Mouse (Mus musculus) common myeloid progenitor, adult 5-6 weeks (primary cell): ENCODE data around the gene Dhx16. TPM values are rescaled to one million over a fixed set of nuclear protein-coding genes. Genes with fewer than 3 reads are reported as not detected.
A peak's percentile ranks its signal among the peaks of the same experiment; 100 is the strongest.

Experiments
- ATAC-seq: replicated peaks from 2 replicates; pipeline ENCODE4 v1.8.0; 2016; ENCODE audit warnings: low read depth, mild to moderate bottlenecking, moderate TSS enrichment, inconsistent platforms; ENCODE audit not compliant: poor library complexity, severe bottlenecking
- total RNA-seq: library from RNA; stranded (forward); fragments of 200-1000, 187-1606 nt; gene quantifications from 2 replicates; pipeline ENCODE4 v1.2.3, GENCODE M21; 2017

The Dhx16 gene
- total RNA-seq, 1 experiment from 2014 or later, result 52.4 TPM

DNA sequence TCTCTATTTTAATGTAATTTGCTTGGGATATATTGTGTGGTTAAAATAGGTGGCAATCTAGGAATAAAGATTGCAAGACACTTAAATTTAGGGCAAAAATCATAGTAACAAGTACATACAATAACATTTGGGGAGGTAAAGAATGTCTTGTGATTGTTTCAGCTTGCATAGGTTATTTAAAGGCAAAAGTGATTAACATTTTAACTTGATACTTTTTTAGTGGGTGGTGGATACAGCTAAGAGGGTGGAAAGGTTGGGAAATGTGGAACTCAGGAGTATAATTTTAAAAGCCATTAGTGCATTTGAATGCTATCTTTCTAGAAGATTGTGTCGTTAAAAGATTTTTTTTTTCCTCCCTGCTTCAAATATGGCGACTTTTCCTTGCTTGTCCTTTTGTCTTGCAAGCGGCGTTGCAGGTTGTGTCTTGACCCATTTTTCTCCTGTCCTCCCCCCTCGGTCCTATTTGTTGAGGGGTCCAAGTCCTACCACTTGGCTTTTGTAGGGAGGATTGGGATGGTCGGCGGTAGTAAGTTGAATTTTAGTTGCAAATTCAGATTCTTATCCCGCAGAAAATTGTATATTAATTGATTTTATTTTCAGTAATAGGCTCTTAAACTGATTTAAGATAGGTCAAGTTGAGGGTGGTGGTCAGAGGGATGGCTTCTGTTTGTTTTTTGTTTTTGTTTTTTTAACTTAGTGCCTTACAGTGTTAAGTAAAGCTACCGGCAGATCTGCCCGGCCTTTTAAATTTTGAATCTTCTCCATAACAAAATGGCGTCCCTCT lies 38.8 kb downstream of the Dhx16 start:
- ATAC-seq, result no peak

DNA sequence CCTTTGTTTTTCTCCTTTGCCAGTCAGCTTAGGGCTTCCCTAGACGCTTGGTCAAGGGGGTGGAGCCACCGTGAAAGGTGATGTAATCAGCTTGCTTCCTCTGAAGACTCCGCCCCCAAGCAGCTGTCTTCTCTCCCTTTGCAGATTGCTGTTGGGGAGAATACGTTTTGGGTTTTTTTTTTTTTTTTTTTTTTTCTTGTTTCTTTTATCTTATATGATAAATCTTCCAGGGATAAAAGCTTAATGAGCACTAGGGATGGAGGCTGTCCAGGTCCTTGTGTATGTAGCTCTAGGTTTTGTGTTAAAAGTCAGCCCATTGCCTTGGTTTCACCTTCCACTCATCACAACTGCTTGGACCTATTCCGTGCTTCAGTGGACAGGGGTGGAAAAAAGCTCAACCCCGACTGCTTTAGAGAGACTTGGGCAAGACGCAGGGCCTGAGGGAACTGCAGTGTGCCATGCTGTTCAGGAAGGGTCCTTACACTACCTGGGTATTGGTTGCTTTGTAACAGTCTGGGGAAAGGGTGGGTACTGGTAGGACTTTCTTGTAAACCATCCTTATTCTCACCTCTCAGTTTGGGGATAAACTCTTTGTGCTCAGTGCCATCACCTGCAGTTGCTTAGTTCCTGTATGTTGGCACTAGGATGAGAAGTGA lies 39.6 kb downstream of the Dhx16 start:
- peak; percentile 31 for ATAC-seq

DNA sequence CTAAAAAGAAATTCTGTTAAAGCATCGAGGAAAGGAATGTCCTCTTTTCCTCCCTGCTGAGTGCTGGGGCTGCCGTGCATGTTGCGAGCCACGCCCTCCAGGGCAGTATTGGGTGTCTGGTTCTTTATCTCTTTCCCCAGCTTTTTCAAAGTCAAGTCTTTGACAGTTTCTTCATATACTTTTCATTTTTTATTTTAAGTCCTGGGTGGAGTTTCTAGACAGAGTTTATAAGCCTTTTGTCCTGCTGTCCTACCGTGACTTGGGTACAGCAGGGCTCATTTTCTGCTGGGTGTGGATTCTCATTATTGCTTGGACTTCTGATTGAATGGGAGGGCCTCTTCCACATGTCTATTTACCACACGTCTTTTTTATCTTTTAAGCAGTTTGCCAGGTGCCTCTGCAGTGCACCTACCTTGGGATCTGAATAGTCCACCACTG lies 40.3 kb downstream of the Dhx16 start:
- ATAC-seq, result no peak

DNA sequence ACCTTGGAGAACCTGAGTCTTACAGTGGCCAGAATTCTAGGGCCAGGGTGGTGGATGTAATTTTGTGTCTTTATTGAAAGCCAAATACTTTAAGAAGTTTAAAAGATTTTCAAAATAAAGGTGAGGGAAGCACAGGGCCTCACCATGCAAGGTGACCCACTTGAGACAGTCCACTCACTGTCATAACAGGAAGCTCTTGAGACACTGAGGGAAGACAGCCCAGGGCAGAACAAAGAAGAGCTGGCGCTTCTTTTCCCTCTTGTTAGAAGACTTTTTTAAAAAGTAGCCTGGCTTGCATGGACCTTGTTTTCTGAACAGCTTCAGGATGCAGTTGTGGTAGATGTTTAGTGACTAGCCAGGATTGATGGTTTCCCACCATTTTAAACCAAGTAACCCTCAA lies 40.8 kb downstream of the Dhx16 start:
- no peak for ATAC-seq

DNA sequence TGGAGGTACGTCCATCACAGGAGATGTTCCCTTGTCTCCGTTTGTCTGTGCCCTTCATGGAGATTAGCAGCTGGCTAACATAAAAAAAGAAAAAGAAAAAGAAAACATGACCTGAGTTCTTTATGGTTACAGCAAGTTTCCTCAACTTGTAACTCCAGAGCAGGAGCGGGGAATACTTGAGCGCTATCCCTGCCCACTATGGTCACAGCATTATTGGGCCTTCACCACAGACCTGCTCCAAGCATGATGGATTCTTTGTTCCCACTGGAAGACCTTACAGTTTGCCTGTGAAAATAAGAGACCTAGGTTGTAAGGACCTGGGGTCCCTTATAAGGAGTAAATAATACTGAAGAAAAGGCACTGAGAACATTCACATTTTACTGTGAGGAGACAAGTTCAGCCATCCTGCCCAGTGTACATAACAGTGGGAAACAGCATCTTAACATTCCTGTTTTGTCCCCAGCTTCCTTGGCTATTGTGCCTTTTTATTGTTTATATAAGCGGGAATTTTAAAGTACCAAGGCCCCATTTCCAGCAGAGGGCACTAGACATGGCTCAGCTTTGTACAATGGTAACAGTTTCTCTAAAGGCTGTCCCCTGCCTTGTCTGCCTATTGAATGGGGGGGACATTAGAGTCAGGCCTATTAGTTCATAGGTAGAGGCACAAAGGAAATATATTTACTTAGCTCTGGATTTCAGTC lies 41.4 kb downstream of the Dhx16 start:
- no peak for ATAC-seq

DNA sequence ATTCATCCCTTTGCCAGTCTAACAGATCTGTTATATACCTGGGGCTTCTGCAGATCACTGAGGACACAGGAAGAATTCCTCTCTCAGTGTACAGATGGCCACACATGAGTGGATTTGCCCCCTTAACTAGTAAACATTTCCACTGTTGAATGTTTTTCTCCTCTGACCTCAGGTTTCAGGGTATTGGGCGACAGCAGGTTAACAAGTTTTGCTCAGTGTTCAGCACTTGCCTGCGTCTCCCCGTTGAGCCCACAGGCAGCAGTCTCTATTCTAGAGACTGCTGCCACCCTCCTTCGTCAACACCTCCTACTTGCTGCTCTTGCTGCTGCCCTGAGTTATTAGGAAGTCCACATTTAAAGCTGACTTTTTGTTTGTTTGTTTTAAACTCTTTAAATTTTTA lies 42.1 kb downstream of the Dhx16 start:
- no peak for ATAC-seq

DNA sequence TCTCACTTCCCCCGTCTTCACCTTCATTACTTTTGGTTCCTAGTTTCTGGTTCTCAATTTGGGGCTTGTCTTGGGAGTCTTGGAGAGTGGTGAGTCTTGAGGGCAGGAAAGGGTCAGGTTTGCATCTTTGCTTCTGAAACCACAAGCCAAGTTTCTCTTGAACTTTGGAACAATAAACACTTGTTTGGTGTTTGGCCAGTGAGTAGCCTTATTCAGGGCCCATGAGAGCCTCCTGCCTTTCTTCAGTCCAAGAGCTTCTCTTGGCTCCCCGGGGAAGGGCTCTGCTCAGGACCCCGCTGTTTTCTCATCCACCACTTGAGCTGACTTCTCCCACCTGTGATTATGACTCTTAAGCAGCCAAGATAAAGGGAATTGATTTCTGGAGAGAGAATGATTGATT lies 42.9 kb downstream of the Dhx16 start:
- ATAC-seq, result no peak

DNA sequence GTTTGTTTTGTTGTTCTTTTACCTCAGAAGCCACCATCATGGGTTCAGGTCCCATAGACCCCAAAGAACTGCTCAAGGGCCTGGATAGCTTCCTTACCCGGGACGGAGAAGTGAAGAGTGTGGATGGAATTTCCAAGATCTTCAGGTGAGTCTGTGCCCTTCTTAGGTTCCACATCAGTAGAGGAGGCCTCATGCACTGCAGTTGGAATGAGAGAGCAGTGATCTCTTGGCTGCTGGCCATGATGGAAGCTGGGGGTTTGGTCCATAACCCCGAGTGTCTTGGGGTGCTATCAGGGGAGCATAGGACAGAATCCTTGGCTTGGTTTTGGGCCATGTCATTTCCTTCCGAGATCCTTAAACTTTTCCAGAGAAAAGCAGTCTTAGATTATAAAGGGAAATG lies 43.7 kb downstream of the Dhx16 start:
- ATAC-seq, result no peak

DNA sequence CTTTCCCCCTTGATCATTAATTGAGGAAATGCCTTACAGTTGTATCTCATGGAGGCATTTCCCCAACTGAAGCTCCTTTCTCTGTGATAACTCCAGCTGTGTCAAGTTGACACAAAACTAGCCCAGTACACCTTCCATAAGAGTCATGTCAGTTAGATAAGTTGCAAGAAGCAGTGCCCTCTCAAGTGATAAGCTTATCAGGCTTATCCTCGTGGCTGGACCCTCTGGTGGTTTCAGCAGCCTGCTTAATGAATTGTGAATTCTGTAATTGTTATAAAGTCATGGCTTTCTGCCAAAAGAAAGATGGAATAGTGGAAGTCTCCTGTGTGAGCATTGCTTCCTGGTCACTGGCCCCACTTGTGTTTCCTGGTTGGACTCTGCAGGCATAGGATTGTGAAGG lies 47.9 kb downstream of the Dhx16 start:
- peak; percentile 40 for ATAC-seq

DNA sequence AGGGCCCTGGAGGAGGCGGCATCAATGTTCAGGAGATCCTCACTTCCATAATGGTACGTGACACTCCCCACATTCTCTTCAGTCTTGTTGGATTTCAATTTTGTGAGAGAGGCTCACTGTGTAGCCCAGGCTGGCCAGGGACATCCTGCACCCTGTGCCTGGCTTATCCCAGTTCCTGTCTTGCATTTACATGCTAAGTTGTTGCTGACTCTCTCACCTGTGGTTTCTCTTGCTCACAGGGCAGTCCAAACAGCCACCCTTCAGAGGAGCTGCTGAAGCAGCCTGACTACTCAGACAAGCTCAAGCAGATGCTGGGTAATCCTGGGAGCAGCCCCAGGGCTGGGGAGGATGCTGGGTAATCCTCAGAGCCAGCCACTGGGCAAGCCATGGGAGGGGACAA lies 49.9 kb downstream of the Dhx16 start:
- no peak for ATAC-seq

DNA sequence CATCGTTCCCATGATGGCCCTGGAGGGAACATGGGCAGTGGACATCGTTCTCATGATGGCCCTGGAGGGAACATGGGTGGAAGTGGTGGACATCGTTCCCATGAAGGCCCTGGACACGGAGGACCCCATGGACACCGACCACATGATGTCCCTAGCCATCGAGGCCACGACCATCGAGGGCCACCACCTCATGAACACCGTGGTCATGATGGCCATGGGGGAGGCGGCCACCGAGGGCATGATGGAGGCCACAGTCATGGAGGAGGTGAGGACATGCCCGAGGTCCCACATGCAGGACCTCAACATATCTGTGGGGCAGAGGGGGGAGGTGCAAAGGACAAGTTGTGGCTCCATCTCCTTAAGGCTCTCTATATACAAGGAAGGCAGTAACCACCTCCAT lies 51.0 kb downstream of the Dhx16 start:
- ATAC-seq, result no peak

DNA sequence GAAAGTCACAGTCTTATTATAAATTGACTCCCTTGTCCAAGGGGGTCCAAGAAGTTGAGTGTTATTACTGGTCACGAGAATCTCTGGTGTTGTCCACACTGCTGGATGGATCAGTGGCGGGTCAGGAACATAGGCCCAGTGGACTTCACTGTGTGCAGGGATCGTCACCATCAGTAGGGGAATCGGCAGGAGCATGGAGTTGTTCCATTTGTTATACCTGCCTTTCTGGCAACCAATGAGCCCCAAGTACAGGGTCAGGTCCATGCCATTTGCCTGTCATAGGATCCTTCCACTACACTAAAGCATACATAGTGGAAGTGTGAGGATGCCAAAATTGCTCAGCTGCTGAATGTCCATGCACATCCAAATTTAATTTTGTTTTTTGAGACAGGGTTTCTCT lies 53.0 kb downstream of the Dhx16 start:
- no peak for ATAC-seq

DNA sequence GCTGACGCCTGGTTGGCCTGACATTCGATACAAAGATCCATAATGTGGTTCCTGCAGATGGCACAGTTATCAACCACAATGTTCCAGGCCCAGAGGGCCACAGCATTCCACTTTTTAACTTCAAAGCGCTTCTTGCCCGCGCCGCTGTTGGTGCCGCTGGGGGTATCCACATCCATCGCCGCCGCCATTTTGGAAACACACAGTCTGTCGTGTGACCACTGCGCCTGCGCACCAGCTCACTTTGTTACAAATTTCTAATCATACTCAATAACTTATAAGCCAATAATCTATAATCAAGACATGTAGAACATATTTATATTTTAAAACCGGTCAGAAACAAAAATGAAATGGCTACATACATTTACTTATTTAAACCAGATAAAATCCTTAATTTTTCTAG lies 56.1 kb downstream of the Dhx16 start:
- peak; percentile 70; the same call in 1 of the 2 replicates for ATAC-seq

DNA sequence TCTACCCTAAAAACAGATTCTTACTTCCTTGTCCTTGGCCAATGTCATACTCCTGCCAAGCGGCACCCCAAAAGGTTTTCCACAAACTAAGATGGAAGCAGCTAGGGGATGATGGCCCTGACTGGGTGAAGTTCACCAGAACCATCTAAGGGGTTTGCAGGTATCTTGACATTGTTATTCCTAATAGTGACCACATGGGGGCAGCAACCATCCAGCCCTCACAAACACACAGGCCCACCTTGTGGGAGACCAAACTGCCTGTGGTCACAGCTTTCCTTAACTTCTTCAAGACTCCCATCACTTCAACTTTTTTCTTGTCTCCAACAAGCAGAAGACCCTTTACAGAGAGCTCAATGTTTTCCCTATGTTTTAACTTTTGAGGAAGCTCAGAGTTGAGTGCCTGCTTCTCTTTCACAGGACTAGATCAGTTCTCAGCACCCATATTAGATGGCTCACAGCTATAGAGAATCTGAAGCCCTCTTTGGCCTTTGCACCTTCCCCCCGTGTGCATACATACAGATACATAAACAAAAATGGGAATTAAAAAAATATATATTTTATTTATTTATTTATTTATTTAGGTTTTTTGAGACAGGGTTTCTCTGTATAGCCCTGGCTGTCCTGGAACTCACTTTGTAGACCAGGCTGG lies 58.2 kb downstream of the Dhx16 start:
- ATAC-seq, result peak; percentile 93

DNA sequence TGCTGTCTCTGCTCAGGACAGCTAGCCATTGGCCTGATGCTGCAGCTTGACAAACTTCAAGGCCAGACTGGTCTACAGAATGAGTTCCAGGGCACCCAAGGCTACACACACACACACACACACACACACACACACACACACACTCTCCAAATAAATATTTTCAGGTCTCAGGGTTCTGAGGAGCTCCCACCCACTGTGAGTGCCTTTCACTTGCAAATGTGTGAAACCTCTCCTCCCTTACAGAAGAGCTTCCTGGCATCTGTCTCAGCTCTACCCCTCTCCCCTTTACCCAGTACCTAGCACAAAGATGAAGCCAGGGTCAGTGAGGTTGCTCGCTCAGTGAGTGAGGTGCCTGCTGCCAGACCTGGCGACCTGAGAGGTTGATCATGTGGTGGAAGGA lies 59.5 kb downstream of the Dhx16 start:
- no peak for ATAC-seq

DNA sequence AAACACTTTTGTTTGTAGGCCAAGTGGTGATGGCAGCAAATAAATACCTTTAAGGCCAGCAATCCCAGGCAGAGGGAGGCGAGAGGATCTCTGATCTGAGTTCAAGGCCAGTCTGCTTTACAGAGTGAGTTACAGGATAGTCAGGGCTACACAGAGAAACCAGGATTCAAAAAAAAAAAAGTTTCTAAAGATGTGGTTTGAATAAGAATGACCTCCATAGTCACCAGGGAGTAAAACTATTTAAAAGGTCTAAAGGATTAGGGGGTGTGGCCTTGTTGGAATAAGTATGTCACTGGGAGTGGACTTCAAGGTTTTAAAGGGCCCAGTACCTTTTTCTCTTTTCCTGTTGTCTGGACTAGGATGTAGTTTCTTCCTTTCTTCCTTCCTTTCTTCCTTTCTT lies 60.3 kb downstream of the Dhx16 start:
- ATAC-seq, result no peak

Other genes with a start within 250 kb of the Dhx16 start
- gene Mucl3, start 236.1 kb upstream of the Dhx16 start, total RNA-seq, result not detected in 2 replicates
- gene Vars2, start 212.2 kb upstream of the Dhx16 start, total RNA-seq, result 13.2 and 44.4 TPM in 2 replicates
- 16.5 and 23.3 TPM in 2 replicates for gene Gtf2h4, start 206.1 kb upstream of the Dhx16 start, total RNA-seq
- gene Ddr1, start 175.2 kb upstream of the Dhx16 start, total RNA-seq, result not detected in 2 replicates
- gene Ier3, start 58.1 kb upstream of the Dhx16 start, total RNA-seq, result 66.9 and 67.4 TPM in 2 replicates
- gene Flot1, start 56.6 kb upstream of the Dhx16 start, total RNA-seq, result 62.8 and 68.5 TPM in 2 replicates
- gene Tubb5, start 41.5 kb upstream of the Dhx16 start, total RNA-seq, result 922 and 1,068 TPM in 2 replicates
- gene Mdc1, start 38.3 kb upstream of the Dhx16 start, total RNA-seq, result 27.0 and 39.0 TPM in 2 replicates
- gene Nrm, start 18.5 kb upstream of the Dhx16 start, total RNA-seq, result 55.1 and 58.3 TPM in 2 replicates
- gene Ppp1r18, start 14.2 kb upstream of the Dhx16 start, total RNA-seq, result 11.3 and 24.0 TPM in 2 replicates
- gene 2310061I04Rik, start 17.6 kb downstream of the Dhx16 start, total RNA-seq, result 6.3 and 10.9 TPM in 2 replicates
- gene Atat1, start 30.3 kb downstream of the Dhx16 start, total RNA-seq, result 10.8 and 13.6 TPM in 2 replicates
- 52.4 and 66.3 TPM in 2 replicates for gene Mrps18b, start 36.6 kb downstream of the Dhx16 start, total RNA-seq
- gene Ppp1r10, start 36.6 kb downstream of the Dhx16 start, total RNA-seq, result 101 and 107 TPM in 2 replicates
- 236 and 291 TPM in 2 replicates for gene Abcf1, start 89.9 kb downstream of the Dhx16 start, total RNA-seq
- gene Gnl1, start 100.0 kb downstream of the Dhx16 start, total RNA-seq, result 23.0 and 23.1 TPM in 2 replicates
- 8.3 and 9.7 TPM in 2 replicates for gene Prr3, start 100.4 kb downstream of the Dhx16 start, total RNA-seq
- gene H2-T24, start 140.7 kb downstream of the Dhx16 start, total RNA-seq, result 15.3 and 16.4 TPM in 2 replicates
- 128 and 151 TPM in 2 replicates for gene H2-T23, start 153.0 kb downstream of the Dhx16 start, total RNA-seq
- gene H2-T22, start 162.9 kb downstream of the Dhx16 start, total RNA-seq, result 42.8 and 48.6 TPM in 2 replicates
- gene Gm6034, start 163.1 kb downstream of the Dhx16 start, total RNA-seq, result not detected in 2 replicates
- gene Gm11127, start 178.6 kb downstream of the Dhx16 start, total RNA-seq, result 0.05 TPM in 1 of 2 replicates, not detected in the other
- 0.96 TPM in 1 of 2 replicates, not detected in the other for gene Gm19684, start 241.9 kb downstream of the Dhx16 start, total RNA-seq
- not detected in 2 replicates for gene Gm7030, start 249.6 kb downstream of the Dhx16 start, total RNA-seq